Mouse (Mus musculus) hindbrain, embryonic 10.5 days (tissue): ENCODE results near the gene Sfrp2. TPM values are rescaled to one million over a fixed set of nuclear protein-coding genes. Genes with fewer than 3 reads are reported as not detected.

Source experiments
- DNase-seq: peaks from one replicate; pipeline ENCODE4 v3.0.0-alpha.2; 2017; ENCODE audit warnings: low spot score
- H3K27ac ChIP-seq: fragments of 300-500 bp; sonication (generic); 2 replicates; pipeline ENCODE4 v1.5.1; 2016; ENCODE audit warnings: mild to moderate bottlenecking, moderate library complexity
- H3K27me3 ChIP-seq: fragments of 300-500 bp; sonication (generic); 2 replicates; pipeline ENCODE4 v1.6.1; 2016; ENCODE audit warnings: mild to moderate bottlenecking; ENCODE audit not compliant: poor library complexity, insufficient read depth, severe bottlenecking
- H3K36me3 ChIP-seq: fragments of 300-500 bp; sonication (generic); 2 replicates; pipeline ENCODE4 v1.6.1; 2016; ENCODE audit warnings: mild to moderate bottlenecking, moderate library complexity
- H3K4me1 ChIP-seq: fragments of 300-500 bp; sonication (generic); replicated peaks from 2 replicates; pipeline ENCODE4 v1.6.1; 2016; ENCODE audit warnings: mild to moderate bottlenecking
- H3K4me3 ChIP-seq: fragments of 300-500 bp; sonication (generic); 2 replicates; pipeline ENCODE4 v1.5.1; 2016; ENCODE audit warnings: mild to moderate bottlenecking, moderate library complexity
- H3K9me3 ChIP-seq: fragments of 300-500 bp; sonication (generic); 2 replicates; pipeline ENCODE4 v1.6.1; 2016; ENCODE audit warnings: mild to moderate bottlenecking, moderate library complexity
- WGBS: fragments of 180-500 bp; shearing (Covaris S2); methylation state at CpG from one replicate; pipeline ENCODE4 v1.1.7; 2016; 5-methylcytosine and 5-hydroxymethylcytosine counted together
- polyA plus RNA-seq: library from polyadenylated mRNA; unstranded; fragments of >200 nt; fragmentation: Nextera tagmentation; extraction: Ambion mirVana; gene quantifications from 2 replicates; pipeline ENCODE4 v1.2.1, GENCODE M21; 2016

Sfrp2 gene
- polyA plus RNA-seq, 1 experiment from 2014 or later: 166 TPM

- Histone ChIP-seq H3K27ac (no peak overlapping the region), H3K9me3 (no peaks in the 10 kb centered on the region), H3K27me3 (no peaks in the 10 kb centered on the region), H3K4me3 (no peak overlapping the region), H3K36me3 (no peaks in the 10 kb centered on the region), H3K4me1 (no peaks in the 10 kb centered on the region)
- no peak for DNase-seq
- WGBS: 83% methylated on average over 7 of the region's 7 CpGs
Observed at GRCm38 (mm10) chr3:83811987-83812386, 45.9 kb downstream of the Sfrp2 start.

DNA sequence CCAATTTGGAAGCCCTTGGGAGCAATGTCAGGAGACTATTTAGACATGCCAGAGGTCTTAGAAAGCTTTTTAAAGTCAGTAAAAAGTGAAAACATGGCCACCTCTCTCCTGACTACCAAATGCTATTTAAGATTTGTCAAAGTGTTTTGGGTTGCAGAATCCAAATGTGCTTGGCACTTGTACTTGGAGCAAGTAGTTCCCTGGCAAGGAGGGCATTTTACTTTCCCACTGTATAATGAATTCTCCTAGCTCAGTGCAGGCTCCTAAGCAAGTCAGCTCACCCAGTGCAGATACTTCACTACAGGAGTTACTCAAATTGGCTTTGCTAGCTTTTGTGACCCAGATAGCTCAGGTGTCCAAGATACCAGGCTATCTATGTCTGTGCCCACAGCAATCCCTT is 46.7 kb downstream of the Sfrp2 start:
- Histone ChIP-seq H3K4me1 (no peaks in the 10 kb centered on the region), H3K27me3 (no peaks in the 10 kb centered on the region), H3K9me3 (no peaks in the 10 kb centered on the region), H3K36me3 (no peaks in the 10 kb centered on the region), H3K4me3 (no peak overlapping the region), H3K27ac (no peak overlapping the region)
- DNase-seq: no peak

DNA sequence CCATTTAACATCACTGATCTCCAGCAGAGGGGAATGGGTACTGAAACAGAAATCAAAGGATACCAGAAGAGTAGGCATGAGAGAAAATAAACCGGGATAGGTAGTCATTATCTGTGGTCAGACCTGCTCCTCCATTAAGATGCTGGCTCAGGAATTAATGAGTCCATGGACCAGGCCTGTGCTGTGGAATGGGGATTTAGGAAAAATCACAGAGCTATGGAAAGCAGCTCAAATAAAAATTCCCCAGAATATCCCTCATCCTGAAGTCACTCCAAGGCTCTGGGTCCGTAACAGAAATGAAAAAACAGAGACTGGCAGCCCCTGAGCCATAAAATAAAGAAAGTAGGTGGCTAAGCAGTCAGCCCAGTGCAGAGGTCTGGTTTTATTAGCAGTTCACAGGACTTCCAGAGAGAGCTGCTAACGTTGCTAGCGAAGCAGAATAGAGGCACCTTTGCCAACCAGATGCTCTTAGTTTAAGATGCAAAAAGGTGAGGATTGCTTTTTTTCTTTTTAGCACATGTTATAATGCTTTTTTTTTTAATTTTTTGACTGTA is 50.3 kb downstream of the Sfrp2 start:
- Histone ChIP-seq H3K9me3 (no peaks in the 10 kb centered on the region), H3K27ac (no peak overlapping the region), H3K36me3 (no peaks in the 10 kb centered on the region), H3K27me3 (no peaks in the 10 kb centered on the region), H3K4me1 (no peaks in the 10 kb centered on the region), H3K4me3 (no peak overlapping the region)
- no peak for DNase-seq
- 90% methylated on average over 4 of the region's 4 CpGs for WGBS

GRCm38 (mm10) chr3:83823774-83824173 is 57.7 kb downstream of the Sfrp2 start:
- Histone ChIP-seq H3K27ac (no peak overlapping the region), H3K4me1 (no peaks in the 10 kb centered on the region), H3K4me3 (no peak overlapping the region), H3K36me3 (no peaks in the 10 kb centered on the region), H3K9me3 (no peaks in the 10 kb centered on the region), H3K27me3 (no peaks in the 10 kb centered on the region)
- DNase-seq: no peak
- 92% methylated on average over 4 of the region's 4 CpGs for WGBS

Other genes starting within 250 kb of the Sfrp2 start
- 1.1 and 1.6 TPM in 2 replicates for gene Tlr2, start 75.4 kb downstream of the Sfrp2 start, polyA plus RNA-seq